In genomic region chr12:116625391-116626281, GRCm38 (mm10) we compare ENCODE assay signal across 8 mouse cellular contexts.
DNase-seq lines count a peak whose midpoint lies in the region; ATAC-seq lines count a peak whose summit lies in the region.

No protein-coding gene starts in this region.

- no peak overlapping the region for H3K4me2 ChIP-seq in stomach, embryonic 14.5 days (replicated peaks; ENCODE audit: low read depth, low read length)

- H3K36me3 ChIP-seq in stomach, embryonic 14.5 days (ENCODE audit: control insufficient read depth, insufficient read depth, low read length): no peaks in the 10 kb centered on the region

- peak; percentile 10 for DNase-seq in gastrocnemius, postnatal 10 days
- no peak for DNase-seq in gastrocnemius, postnatal 14 days
- peak; percentile 55 for DNase-seq in ES-CJ7 (ENCODE audit: low read depth, low spot score)
- peak; percentile 56 to 71 for DNase-seq in cerebellum, postnatal 36 days
- DNase-seq in heart, postnatal 14 days: peak; percentile 19 to 55
- peak; percentile 46 for DNase-seq in layer of hippocampus, adult 9-10 months (ENCODE audit: low spot score)

- peak; percentile 64 for ATAC-seq in megakaryocyte-erythroid progenitor cell, adult 5-6 weeks (replicated peaks; ENCODE audit: low FRiP score, low TSS enrichment, poor library complexity, severe bottlenecking)
- peak; percentile 53; the same call in 1 of the 2 replicates for ATAC-seq in stomach, embryonic 14.5 days (ENCODE audit: insufficient number of reproducible peaks, insufficient read depth, low FRiP score, low read depth)

- no peaks in the 10 kb centered on the region for H3K4me1 ChIP-seq in stomach, embryonic 14.5 days (ENCODE audit: control insufficient read depth, insufficient read depth, low read length)

- intact Hi-C loops in gastrocnemius, postnatal 14 days (cut with DNase I; ENCODE audit: low total_unique reads): no loop called here
- intact Hi-C loops in heart, postnatal 14 days (cut with DNase I): loop anchor here (10.0 kb wide), 2 partner anchors 699 to 729 kb away; no protein-coding TSS in a partner anchor

- no peak overlapping the region for H3K9ac ChIP-seq in stomach, embryonic 14.5 days (replicated peaks; ENCODE audit: low read depth, low read length)

- H3K27ac ChIP-seq in stomach, embryonic 14.5 days (ENCODE audit: low read length): no peak overlapping the region

- no peak overlapping the region for H3K4me3 ChIP-seq in stomach, embryonic 14.5 days (ENCODE audit: low read depth, low read length)

- no peaks in the 10 kb centered on the region for H3K9me3 ChIP-seq in stomach, embryonic 14.5 days (ENCODE audit: control insufficient read depth, low read depth, low read length)

- no peaks in the 10 kb centered on the region for H3K27me3 ChIP-seq in stomach, embryonic 14.5 days (ENCODE audit: control insufficient read depth, insufficient read depth, low read length)

- WGBS in stomach, embryonic 14.5 days: 49% methylated on average over 9 of the region's 9 CpGs
